Mouse (Mus musculus) lung, postnatal 0 days (tissue): ENCODE measurements around the gene Cdc73.

ENCODE experiments used
- CTCF ChIP-seq: IDR thresholded peaks from 2 replicates; pipeline ENCODE4 v1.5.1; 2016; ENCODE audit warnings: antibody characterized with exemption, mild to moderate bottlenecking
- EP300 ChIP-seq: IDR thresholded peaks from 2 replicates; pipeline ENCODE4 v1.6.1; 2016; ENCODE audit warnings: antibody characterized with exemption, mild to moderate bottlenecking, control low read depth

DNA sequence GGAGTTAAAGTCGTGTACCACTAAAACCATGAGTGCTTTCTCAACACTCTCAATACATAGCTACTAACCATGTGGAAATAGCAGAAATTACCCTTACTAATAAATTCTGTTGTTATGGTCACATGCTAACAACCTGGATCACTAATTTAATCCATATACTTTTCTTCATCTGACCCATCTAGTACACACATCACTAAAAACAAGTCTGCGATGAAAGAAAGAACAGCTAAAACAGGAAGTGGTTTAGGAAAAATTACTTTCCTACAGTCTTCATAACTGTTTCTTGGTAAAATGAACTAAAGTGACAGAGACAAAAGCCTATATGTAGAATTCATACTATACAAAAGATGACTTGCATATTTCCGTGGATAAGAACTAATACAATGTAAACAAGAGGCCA is 49.0 kb downstream of the Cdc73 start:
- no peak for TF ChIP-seq EP300
- no peak for TF ChIP-seq CTCF
